Mouse (Mus musculus) kidney, adult 2 months (tissue): ENCODE results near the gene Sgip1. TPM values are rescaled to one million over a fixed set of nuclear protein-coding genes. Genes with fewer than 3 reads are reported as not detected.

ENCODE experiments used
- DNase-seq: peaks from one replicate; pipeline ENCODE4 v3.0.0; 2021
- H3K27ac ChIP-seq: fragments of 200-500 bp; 2 replicates; pipeline ENCODE4 v1.5.1; 2012; ENCODE audit warnings: low read depth, low read length, control low read depth, inconsistent platforms; ENCODE audit not compliant: insufficient read depth
- H3K27me3 ChIP-seq: fragments of 200-500 bp; replicated peaks from 2 replicates; pipeline ENCODE4 v1.6.1; 2012; ENCODE audit warnings: mild to moderate bottlenecking, moderate library complexity, low read length, inconsistent platforms; ENCODE audit not compliant: control insufficient read depth, insufficient read depth
- H3K36me3 ChIP-seq: fragments of 200-500 bp; 2 replicates; pipeline ENCODE4 v1.6.1; 2012; ENCODE audit warnings: mild to moderate bottlenecking, moderate library complexity, low read length, inconsistent platforms; ENCODE audit not compliant: control insufficient read depth, insufficient read depth
- H3K4me1 ChIP-seq: fragments of 200-500 bp; 2 replicates; pipeline ENCODE4 v1.6.1; 2011; ENCODE audit warnings: low read length; ENCODE audit not compliant: control insufficient read depth, insufficient read depth
- H3K4me3 ChIP-seq: fragments of 200-500 bp; 2 replicates; pipeline ENCODE4 v1.5.1; 2011; ENCODE audit warnings: mild to moderate bottlenecking, low read depth, low read length, control low read depth; ENCODE audit not compliant: insufficient read depth
- CTCF ChIP-seq: fragments of 200-500 bp; conservative IDR thresholded peaks from 2 replicates; pipeline ENCODE4 v1.5.1; 2011; ENCODE audit warnings: low read depth, mild to moderate bottlenecking, control low read depth, low read length, moderate library complexity, mixed read lengths; ENCODE audit not compliant: insufficient read depth, insufficient read length
- POLR2A ChIP-seq: fragments of 200-500 bp; IDR thresholded peaks from one replicate; pipeline ENCODE4 v1.6.1; 2011; ENCODE audit warnings: low read depth, low read length, control low read depth
- WGBS: fragments of 180-500 bp; shearing (Covaris S2); methylation state at CpG from one replicate; pipeline ENCODE4 v1.1.7; 2018; 5-methylcytosine and 5-hydroxymethylcytosine counted together
- polyA plus RNA-seq: library from polyadenylated mRNA; depleted of rRNA; stranded (reverse); fragments of >200 nt; gene quantifications from 2 replicates; pipeline ENCODE4 v1.2.3, GENCODE M21; 2012; rRNA removed

Gene Sgip1
- polyA plus RNA-seq, 1 experiment: 1.1 TPM

DNA sequence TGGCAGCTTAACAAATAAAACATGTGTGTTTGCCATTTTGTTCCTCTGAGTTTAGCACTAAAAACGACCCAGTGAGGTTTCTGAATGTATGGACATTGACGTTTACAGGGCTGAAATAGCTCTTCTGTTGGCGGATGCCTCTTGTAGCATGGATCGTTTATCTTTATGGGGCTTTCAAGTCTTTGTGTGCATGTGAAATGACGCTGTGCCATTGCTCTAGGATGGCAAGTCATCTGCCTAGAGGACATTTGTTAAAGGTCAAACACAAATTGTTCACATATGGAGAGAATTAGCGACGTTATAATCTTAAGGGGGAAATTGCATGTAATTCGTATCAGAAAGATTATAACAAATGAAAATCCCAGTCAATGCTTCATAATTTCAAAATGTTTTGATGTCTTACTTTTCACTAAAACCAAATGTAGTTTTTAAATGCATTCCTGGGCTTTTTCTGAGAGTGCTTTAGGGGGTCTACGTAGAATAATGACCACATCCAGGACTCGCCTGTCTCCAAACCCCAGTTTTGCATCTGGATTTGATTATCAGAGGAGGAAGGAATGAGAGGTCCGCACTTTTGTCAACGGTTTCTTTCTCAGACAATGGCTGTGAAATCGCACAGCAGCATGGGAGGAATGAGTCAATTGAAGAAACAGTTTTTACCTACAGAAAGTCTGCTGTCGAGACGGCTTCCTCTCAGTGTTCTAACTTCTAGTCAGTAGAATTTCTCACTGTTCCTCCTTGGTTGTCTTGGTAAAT lies 264.3 kb downstream of the Sgip1 start:
- H3K27ac ChIP-seq: no peak overlapping the region
- H3K4me1 ChIP-seq: no peaks in the 10 kb centered on the region
- WGBS: 72% methylated on average over 15 of the region's 15 CpGs
- H3K36me3 ChIP-seq: no peaks in the 10 kb centered on the region
- H3K4me3 ChIP-seq: no peak overlapping the region
- TF ChIP-seq CTCF: no peak
- no peak for TF ChIP-seq POLR2A
- no peaks in the 10 kb centered on the region for H3K27me3 ChIP-seq
- no peak for DNase-seq

DNA sequence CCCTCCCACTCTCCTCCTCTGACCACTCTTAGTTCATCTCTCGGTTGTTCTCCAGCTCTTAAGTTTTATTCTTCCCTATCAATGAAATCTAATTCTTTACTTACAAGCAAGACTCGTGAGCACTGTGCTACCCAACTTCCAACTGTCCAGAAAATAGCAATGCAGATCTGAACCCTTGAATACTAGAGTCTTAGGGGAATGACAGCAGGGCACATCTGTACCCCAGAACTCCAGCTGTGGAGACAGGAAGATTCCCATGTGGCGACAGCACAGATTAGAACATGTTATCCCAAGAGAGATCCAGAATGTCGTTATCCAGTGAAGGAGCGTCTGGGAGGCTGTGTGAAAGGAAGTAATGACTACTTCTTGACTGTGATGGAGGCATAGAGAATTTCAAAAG lies 265.2 kb downstream of the Sgip1 start:
- Histone ChIP-seq H3K4me1 (no peaks in the 10 kb centered on the region), H3K4me3 (no peak overlapping the region), H3K36me3 (no peaks in the 10 kb centered on the region), H3K27me3 (no peaks in the 10 kb centered on the region), H3K27ac (no peak overlapping the region)
- 81% methylated on average over 5 of the region's 5 CpGs for WGBS
- DNase-seq: no peak
- TF ChIP-seq POLR2A (no peak), CTCF (no peak)

DNA sequence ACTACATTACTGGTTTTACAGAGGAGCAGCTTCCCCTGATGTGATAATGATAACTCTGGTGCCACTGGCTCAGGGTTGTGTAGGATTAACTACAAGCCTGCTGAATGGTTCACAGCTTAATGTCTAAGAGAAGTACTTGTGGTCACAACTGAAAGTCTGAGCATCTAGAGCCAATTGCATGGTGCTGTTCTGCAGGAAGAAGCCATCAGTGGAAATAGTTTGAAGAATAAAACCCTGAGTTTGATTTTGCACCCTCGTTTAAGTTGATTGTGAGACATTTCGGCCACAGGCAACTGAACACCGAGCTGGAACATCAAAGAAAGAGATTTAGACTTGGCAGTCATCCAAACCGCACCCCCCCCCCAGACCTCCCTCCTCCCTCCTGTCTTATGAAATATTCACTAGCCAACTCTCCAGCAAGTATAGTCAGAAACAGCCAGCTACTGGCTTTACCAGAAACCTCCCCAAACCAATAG lies 265.9 kb downstream of the Sgip1 start:
- Histone ChIP-seq H3K4me3 (no peak overlapping the region), H3K4me1 (no peaks in the 10 kb centered on the region), H3K27ac (no peak overlapping the region), H3K36me3 (no peaks in the 10 kb centered on the region), H3K27me3 (no peaks in the 10 kb centered on the region)
- no peak for TF ChIP-seq CTCF
- TF ChIP-seq POLR2A: no peak
- peak; percentile 12 for DNase-seq
- WGBS: 8% methylated on average over 4 of the region's 4 CpGs

DNA sequence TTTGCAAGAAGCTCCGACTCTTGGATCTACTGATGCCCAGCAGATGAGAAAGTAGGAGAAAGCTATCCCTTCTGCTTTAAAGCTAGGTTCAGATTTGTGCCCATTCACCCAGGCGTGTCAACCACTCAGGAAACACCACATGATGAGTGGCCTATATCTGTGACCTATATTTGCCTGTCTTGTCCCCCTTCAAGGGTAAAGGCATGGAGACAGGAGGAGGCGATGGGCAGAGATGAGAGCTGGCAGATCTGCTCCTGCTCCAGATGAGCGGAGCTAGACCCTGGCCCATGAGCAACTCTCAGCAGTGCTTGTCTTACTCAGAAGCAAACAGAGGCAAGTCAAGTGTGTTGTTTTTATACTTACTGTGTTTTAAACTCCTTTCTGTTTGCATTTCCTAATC lies 269.6 kb downstream of the Sgip1 start:
- no peaks in the 10 kb centered on the region for H3K4me1 ChIP-seq
- no peaks in the 10 kb centered on the region for H3K27me3 ChIP-seq
- H3K27ac ChIP-seq: no peak overlapping the region
- no peak for DNase-seq
- TF ChIP-seq CTCF (no peak), POLR2A (no peak)
- no peak overlapping the region for H3K4me3 ChIP-seq
- H3K36me3 ChIP-seq: no peaks in the 10 kb centered on the region
- WGBS: 91% methylated on average over 4 of the region's 4 CpGs

DNA sequence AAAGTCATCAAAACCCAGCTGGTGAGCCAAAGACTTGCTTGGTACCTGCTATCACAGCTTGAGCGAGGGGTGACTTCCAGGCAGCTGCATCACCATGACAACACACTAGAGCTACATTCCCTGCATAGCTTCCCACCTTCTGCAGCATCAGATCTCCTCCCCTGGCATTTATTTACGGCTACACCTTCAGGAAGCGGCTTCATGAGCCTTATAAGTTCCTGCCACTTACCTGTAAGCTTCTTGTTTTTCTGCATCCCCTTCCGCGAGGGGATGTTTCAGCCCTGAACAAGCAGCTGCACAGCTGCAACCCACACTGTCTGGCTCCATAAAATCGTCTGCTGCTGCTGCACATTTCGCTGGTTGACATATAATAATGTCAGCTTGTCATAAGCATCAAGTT lies 270.7 kb downstream of the Sgip1 start:
- 47% methylated on average over 7 of the region's 7 CpGs for WGBS
- H3K4me3 ChIP-seq: no peak overlapping the region

DNA sequence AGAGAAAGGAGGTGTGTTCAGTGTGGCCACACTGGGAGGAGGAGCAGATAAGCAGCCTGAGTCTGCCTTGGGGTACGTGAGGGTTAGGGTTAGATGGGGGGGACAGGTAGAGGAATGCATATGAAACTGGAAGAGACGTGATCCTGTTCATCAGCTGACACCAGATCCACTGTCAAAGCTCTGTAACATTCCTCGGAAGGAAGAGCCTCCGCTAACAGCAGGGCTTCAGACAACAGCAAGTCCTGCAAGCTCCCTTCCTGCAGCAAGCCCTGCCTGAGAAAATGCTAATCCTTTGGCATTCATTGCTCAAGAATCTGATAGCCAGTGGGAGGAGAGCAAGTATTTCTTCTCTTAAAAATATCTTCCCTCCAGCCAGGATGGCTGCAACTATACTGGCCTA lies 272.4 kb downstream of the Sgip1 start:
- no peaks in the 10 kb centered on the region for H3K27me3 ChIP-seq
- H3K27ac ChIP-seq: no peak overlapping the region
- no peak overlapping the region for H3K4me3 ChIP-seq
- H3K4me1 ChIP-seq: no peaks in the 10 kb centered on the region
- H3K36me3 ChIP-seq: no peaks in the 10 kb centered on the region
- 21% methylated on average over 4 of the region's 4 CpGs for WGBS
- TF ChIP-seq POLR2A: no peak
- TF ChIP-seq CTCF: no peak
- DNase-seq: no peak

More for the DNA sequence above, 270.7 kb downstream of the Sgip1 start:
- no peaks in the 10 kb centered on the region for H3K27me3 ChIP-seq
- no peaks in the 10 kb centered on the region for H3K36me3 ChIP-seq
- DNase-seq: no peak
- H3K4me1 ChIP-seq: no peaks in the 10 kb centered on the region
- H3K27ac ChIP-seq: no peak overlapping the region
- TF ChIP-seq POLR2A (no peak), CTCF (no peak)

Other genes starting within 250 kb of the Sgip1 start
- gene Tctex1d1, start 237.3 kb downstream of the Sgip1 start, polyA plus RNA-seq: 0.23 TPM in 1 of 2 replicates, not detected in the other